Mouse (Mus musculus) liver, adult 2 months (tissue): ENCODE measurements at regions not wholly inside any gene's neighbourhood (a gene's known extent, or its start where the extent isn't known, plus 50 kb on each side); places are given as distances from the start of the nearest gene placed in this dataset.

Experiments
- CTCF ChIP-seq: fragments of 200-500 bp; IDR thresholded peaks from 2 replicates; pipeline ENCODE4 v1.5.1; 2011; ENCODE audit warnings: low read depth, low read length, control low read depth
- POLR2A ChIP-seq: fragments of 200-500 bp; IDR thresholded peaks from 2 replicates; pipeline ENCODE4 v1.6.1; 2011; ENCODE audit warnings: low read length, control low read depth; ENCODE audit not compliant: insufficient read depth; ENCODE audit errors: extremely low read depth

DNA sequence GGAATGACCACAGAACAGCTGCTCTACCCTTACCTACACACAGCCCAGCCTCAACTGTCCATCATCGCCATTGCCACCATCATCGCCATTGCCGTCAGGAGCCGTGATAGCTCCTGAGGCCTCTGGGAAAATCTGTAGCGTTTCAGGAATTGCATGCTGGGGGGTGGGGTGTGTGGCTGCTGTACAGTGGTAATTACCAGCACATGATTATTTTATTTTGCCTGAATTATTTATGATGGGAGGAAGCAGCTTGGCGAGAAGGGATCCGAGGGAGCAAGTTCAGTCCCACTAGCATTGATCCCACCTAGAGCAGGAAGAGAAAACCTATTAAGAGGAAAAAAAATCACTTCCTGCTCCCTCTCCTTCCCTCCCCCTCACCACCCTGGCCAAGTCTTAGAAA, 125.1 kb downstream of the Snx10 start:
- TF ChIP-seq CTCF: no peak
- TF ChIP-seq POLR2A: no peak
